Mouse (Mus musculus): ENCODE measurements around the gene Ckm. TPM values are rescaled to one million over a fixed set of nuclear protein-coding genes. Genes with fewer than 3 reads are reported as not detected.

The Ckm gene
- over 10,000 TPM; 41,999 to 48,159 TPM for total RNA-seq (2021)
- long read RNA-seq, experiment 1, transcript Ckm-201 (7 exons, 1,235 nt) = minor isoform, 15 of 90,410 reads
- long read RNA-seq, experiment 1, transcript Ckm-203 (8 exons, 2,742 nt) = major isoform, 80,843 of 90,410 reads
- long read RNA-seq, experiment 1, partial matches to known transcripts = 8,963 of 90,410 reads
- long read RNA-seq, experiment 1, other reads (novel, unspliced or antisense) = 589 of 90,410 reads
- long read RNA-seq, experiment 2, transcript Ckm-203 (8 exons, 2,742 nt) = major isoform, 87,784 of 98,287 reads
- long read RNA-seq, experiment 2, transcript Ckm-201 (7 exons, 1,235 nt) = minor isoform, 13 of 98,287 reads
- long read RNA-seq, experiment 2, partial matches to known transcripts = 9,915 of 98,287 reads
- long read RNA-seq, experiment 2, other reads (novel, unspliced or antisense) = 575 of 98,287 reads

- intact Hi-C loops (cut with DNase I) = loop anchor here (5.0 kb wide), 1 partner anchor 98 kb away; no protein-coding TSS in a partner anchor
- no peak for DNase-seq
Measured at GRCm38 (mm10) chr7:19404476-19404875, at the start of gene Ckm. Gene Ckm, plus strand, starts transcription at chr7:19404776.

- intact Hi-C loops (cut with DNase I) = no loop called here
Measured at GRCm38 (mm10) chr7:19354991-19355390, 49.6 kb upstream of the Ckm start.

GRCm38 (mm10) chr7:19356311-19356710 is 48.3 kb upstream of the Ckm start:
- intact Hi-C loops (cut with DNase I) = no loop called here

More at GRCm38 (mm10) chr7:19354991-19355390, 49.6 kb upstream of the Ckm start:
- DNase-seq = no peak

GRCm38 (mm10) chr7:19357381-19358375 is 46.9 kb upstream of the Ckm start:
- peak in 1 of 2 experiments; percentile 2 for DNase-seq
- intact Hi-C loops (cut with DNase I) = no loop called here

More at GRCm38 (mm10) chr7:19356311-19356710, 48.3 kb upstream of the Ckm start:
- peak in 1 of 2 experiments; percentile 2 for DNase-seq

GRCm38 (mm10) chr7:19358634-19359033 is 45.9 kb upstream of the Ckm start:
- no peak for DNase-seq
- intact Hi-C loops (cut with DNase I) = no loop called here

- peak; percentile 83 to 87 for DNase-seq
- intact Hi-C loops (cut with DNase I) = no loop called here
Measured at GRCm38 (mm10) chr7:19359299-19359891, 45.2 kb upstream of the Ckm start, which contains the start of the genes Cd3eap and Ppp1r13l. Gene Cd3eap, minus strand, starts transcription at chr7:19359483. Gene Ppp1r13l, plus strand, starts transcription at chr7:19359749.

GRCm38 (mm10) chr7:19359892-19360641 is 44.5 kb upstream of the Ckm start:
- DNase-seq = peak; percentile 58 to 68
- intact Hi-C loops (cut with DNase I) = no loop called here

GRCm38 (mm10) chr7:19360944-19361343 is 43.6 kb upstream of the Ckm start:
- intact Hi-C loops (cut with DNase I) = no loop called here
- peak; percentile 86 to 89 for DNase-seq

GRCm38 (mm10) chr7:19361720-19362119 is 42.9 kb upstream of the Ckm start:
- intact Hi-C loops (cut with DNase I) = no loop called here
- DNase-seq = peak; percentile 76 to 77

- intact Hi-C loops (cut with DNase I) = no loop called here
- DNase-seq = no peak
Measured at GRCm38 (mm10) chr7:19362276-19362675, 42.3 kb upstream of the Ckm start.

- peak; percentile 60 to 77 for DNase-seq
- intact Hi-C loops (cut with DNase I) = no loop called here
Measured at GRCm38 (mm10) chr7:19363881-19364280, 40.7 kb upstream of the Ckm start.

GRCm38 (mm10) chr7:19365376-19365775 is 39.2 kb upstream of the Ckm start:
- intact Hi-C loops (cut with DNase I) = no loop called here
- DNase-seq = peak in 1 of 2 experiments; percentile 1

GRCm38 (mm10) chr7:19368380-19368779 is 36.2 kb upstream of the Ckm start:
- intact Hi-C loops (cut with DNase I) = no loop called here
- no peak for DNase-seq

- DNase-seq = peak in 1 of 2 experiments; percentile 54
- intact Hi-C loops (cut with DNase I) = no loop called here
Measured at GRCm38 (mm10) chr7:19369823-19370425, 34.7 kb upstream of the Ckm start.

GRCm38 (mm10) chr7:19373367-19373766 is 31.2 kb upstream of the Ckm start:
- intact Hi-C loops (cut with DNase I) = no loop called here
- no peak for DNase-seq

- no peak for DNase-seq
- intact Hi-C loops (cut with DNase I) = no loop called here
Measured at GRCm38 (mm10) chr7:19375368-19375767, 29.2 kb upstream of the Ckm start.

GRCm38 (mm10) chr7:19376019-19376418 is 28.6 kb upstream of the Ckm start:
- no peak for DNase-seq
- intact Hi-C loops (cut with DNase I) = no loop called here

- intact Hi-C loops (cut with DNase I) = no loop called here
Measured at GRCm38 (mm10) chr7:19378049-19378448, 26.5 kb upstream of the Ckm start.

More at GRCm38 (mm10) chr7:19378049-19378448, 26.5 kb upstream of the Ckm start:
- DNase-seq = no peak

Data from gastrocnemius, postnatal 36 days (tissue).